Mouse (Mus musculus) MEL (cell line): Measurements from ENCODE around the gene Frem1. TPM values are rescaled to one million over a fixed set of nuclear protein-coding genes. Genes with fewer than 3 reads are reported as not detected.

Experiments used
- DNase-seq: peaks from one replicate; pipeline ENCODE4 v3.0.0; 2011; ENCODE audit warnings: low read depth, low spot score
- H3K27ac ChIP-seq: 2 replicates; pipeline ENCODE4 v1.5.1; 2012; ENCODE audit warnings: low read depth, mild to moderate bottlenecking, control low read depth, low read length, moderate library complexity; ENCODE audit not compliant: control insufficient read depth
- H3K27me3 ChIP-seq, 2 experiments: fragments of 150-350 bp in 1 of 2; sonication (generic) in 1 of 2; 2 replicates each; pipeline ENCODE4 v1.6.1; 2012; ENCODE audit warnings: low read length in 2 of 2, mild to moderate bottlenecking in 2 of 2, improper control_type of control experiment in 1 of 2, moderate library complexity in 1 of 2; ENCODE audit not compliant: insufficient read depth in 2 of 2, control insufficient read depth in 1 of 2
- H3K36me3 ChIP-seq, 2 experiments: 2 replicates each; pipeline ENCODE4 v1.6.1; 2012 to 2014; ENCODE audit warnings: low read length in 2 of 2, improper control_type of control experiment in 1 of 2, inconsistent platforms in 1 of 2, mild to moderate bottlenecking in 1 of 2; ENCODE audit not compliant: insufficient read depth in 2 of 2, control insufficient read depth in 1 of 2
- H3K4me1 ChIP-seq, 2 experiments: fragments of 150-350 bp in 1 of 2; sonication (generic) in 1 of 2; 2 replicates each; pipeline ENCODE4 v1.6.1; 2012; ENCODE audit warnings: low read length in 2 of 2, improper control_type of control experiment in 1 of 2, mild to moderate bottlenecking in 1 of 2; ENCODE audit not compliant: insufficient read depth in 2 of 2, control insufficient read depth in 1 of 2
- H3K4me3 ChIP-seq, 2 experiments: fragments of 150-350 bp in 1 of 2; sonication (generic) in 1 of 2; 2 replicates each; pipeline ENCODE4 v1.5.1; 2012; ENCODE audit warnings: low read depth in 2 of 2, low read length in 2 of 2, mild to moderate bottlenecking in 2 of 2, moderate library complexity in 2 of 2, control low read depth in 1 of 2, improper control_type of control experiment in 1 of 2; ENCODE audit not compliant: control insufficient read depth in 1 of 2, insufficient read depth in 1 of 2
- H3K79me2 ChIP-seq: 2 replicates; pipeline ENCODE4 v1.6.1; 2012; ENCODE audit warnings: mild to moderate bottlenecking, low read length, moderate library complexity; ENCODE audit not compliant: control insufficient read depth, poor library complexity, insufficient read depth
- H3K9ac ChIP-seq: 2 replicates; pipeline ENCODE4 v1.6.1; 2012; ENCODE audit warnings: low read depth, mild to moderate bottlenecking, control low read depth, low read length, moderate library complexity; ENCODE audit not compliant: control insufficient read depth, poor library complexity, severe bottlenecking
- H3K9me3 ChIP-seq: fragments of 150-350 bp; sonication (generic); replicated peaks from 2 replicates; pipeline ENCODE4 v1.6.1; 2012; ENCODE audit warnings: mild to moderate bottlenecking, low read length, improper control_type of control experiment, moderate library complexity; ENCODE audit not compliant: insufficient read depth
- BHLHE40 ChIP-seq: IDR thresholded peaks from 2 replicates; pipeline ENCODE4 v1.6.1; 2012; ENCODE audit warnings: low read depth, mild to moderate bottlenecking, inconsistent platforms, low read length, improper control_type of control experiment, borderline replicate concordance
- CHD1 ChIP-seq: IDR thresholded peaks from 2 replicates; pipeline ENCODE4 v1.6.1; 2012; ENCODE audit warnings: low read depth, mild to moderate bottlenecking, inconsistent platforms, low read length, improper control_type of control experiment
- CHD2 ChIP-seq: IDR thresholded peaks from 2 replicates; pipeline ENCODE4 v1.6.1; 2011; ENCODE audit warnings: low read length, improper control_type of control experiment
- EP300 ChIP-seq, 2 experiments: IDR thresholded peaks; 2 replicates each; pipeline ENCODE4 v1.6.1; 2011; ENCODE audit warnings: improper control_type of control experiment in 2 of 2, low read length in 2 of 2, low read depth in 1 of 2, mild to moderate bottlenecking in 1 of 2
- ETS1 ChIP-seq: IDR thresholded peaks from 2 replicates; pipeline ENCODE4 v1.6.1; 2012; ENCODE audit warnings: low read depth, mild to moderate bottlenecking, inconsistent platforms, low read length, improper control_type of control experiment, moderate library complexity
- GATA1 ChIP-seq: IDR thresholded peaks from 2 replicates; pipeline ENCODE4 v1.6.1; 2011; ENCODE audit warnings: low read depth, low read length, improper control_type of control experiment
- HCFC1 ChIP-seq: IDR thresholded peaks from 2 replicates; pipeline ENCODE4 v1.6.1; 2012; ENCODE audit warnings: low read depth, mild to moderate bottlenecking, inconsistent platforms, low read length, improper control_type of control experiment, moderate library complexity
- KAT2A ChIP-seq: conservative IDR thresholded peaks from 2 replicates; pipeline ENCODE4 v1.6.1; 2012; ENCODE audit warnings: low read depth, low read length, improper control_type of control experiment, inconsistent platforms
- MAFK ChIP-seq: IDR thresholded peaks from 2 replicates; pipeline ENCODE4 v1.6.1; 2011; ENCODE audit warnings: low read depth, mild to moderate bottlenecking, low read length, improper control_type of control experiment, borderline replicate concordance
- MAX ChIP-seq: IDR thresholded peaks from 2 replicates; pipeline ENCODE4 v1.6.1; 2011; ENCODE audit warnings: low read length, improper control_type of control experiment
- MAZ ChIP-seq: IDR thresholded peaks from 2 replicates; pipeline ENCODE4 v1.6.1; 2012; ENCODE audit warnings: low read depth, mild to moderate bottlenecking, inconsistent platforms, low read length, improper control_type of control experiment
- MEF2A ChIP-seq: IDR thresholded peaks from 2 replicates; pipeline ENCODE4 v1.6.1; 2014; ENCODE audit warnings: low read depth, mild to moderate bottlenecking, inconsistent platforms, low read length, improper control_type of control experiment; ENCODE audit not compliant: poor library complexity, insufficient replicate concordance, severe bottlenecking; ENCODE audit errors: extremely low read depth
- MXI1 ChIP-seq: IDR thresholded peaks from 2 replicates; pipeline ENCODE4 v1.6.1; 2011; ENCODE audit warnings: mild to moderate bottlenecking, low read depth, low read length, improper control_type of control experiment
- MYB ChIP-seq: IDR thresholded peaks from 2 replicates; pipeline ENCODE4 v1.6.1; 2011; ENCODE audit warnings: mild to moderate bottlenecking, low read depth, low read length, improper control_type of control experiment
- MYC ChIP-seq: IDR thresholded peaks from 2 replicates; pipeline ENCODE4 v1.6.1; 2011; ENCODE audit warnings: low read depth, mild to moderate bottlenecking, low read length, improper control_type of control experiment, moderate library complexity
- POLR2AphosphoS2 ChIP-seq: IDR thresholded peaks from 2 replicates; pipeline ENCODE4 v1.6.1; 2011; ENCODE audit warnings: low read length, improper control_type of control experiment
- POLR2AphosphoS5 ChIP-seq: IDR thresholded peaks from 2 replicates; pipeline ENCODE4 v1.6.1; 2012; ENCODE audit warnings: low read depth, borderline replicate concordance, mild to moderate bottlenecking, inconsistent platforms, low read length, moderate library complexity, mixed read lengths
- RAD21 ChIP-seq: IDR thresholded peaks from 2 replicates; pipeline ENCODE4 v1.6.1; 2011; ENCODE audit warnings: mild to moderate bottlenecking, low read depth, low read length, improper control_type of control experiment
- TAL1 ChIP-seq: IDR thresholded peaks from 2 replicates; pipeline ENCODE4 v1.6.1; 2012; ENCODE audit warnings: mild to moderate bottlenecking, inconsistent platforms, low read length, moderate library complexity, mixed read lengths
- TBP ChIP-seq: IDR thresholded peaks from 2 replicates; pipeline ENCODE4 v1.8.0; 2011; ENCODE audit warnings: low read depth, low read length, improper control_type of control experiment
- TCF12 ChIP-seq: IDR thresholded peaks from 2 replicates; pipeline ENCODE4 v1.6.1; 2014; ENCODE audit warnings: low read depth, mild to moderate bottlenecking, inconsistent platforms, low read length, improper control_type of control experiment, moderate library complexity
- ZC3H11A ChIP-seq: IDR thresholded peaks from 2 replicates; pipeline ENCODE4 v1.6.1; 2012; ENCODE audit warnings: low read depth, mild to moderate bottlenecking, inconsistent platforms, low read length, improper control_type of control experiment
- ZKSCAN1 ChIP-seq: IDR thresholded peaks from 2 replicates; pipeline ENCODE4 v1.6.1; 2012; ENCODE audit warnings: low read depth, mild to moderate bottlenecking, inconsistent platforms, low read length, improper control_type of control experiment, moderate library complexity
- polyA plus RNA-seq, 2 experiments: library from polyadenylated mRNA; stranded (reverse) in 1 of 2; unstranded in 1 of 2; fragments of >175 nt in 1 of 2; fragments of >200 nt in 1 of 2; gene quantifications; 2 replicates each; pipeline versions ENCODE4 v1.2.1 to v1.2.4; 2012; ENCODE audit warnings: low replicate concordance in 2 of 2, low read depth in 1 of 2; ENCODE audit not compliant: insufficient read length in 2 of 2, insufficient read depth in 1 of 2, missing spikeins in 1 of 2
- total RNA-seq: library from RNA; depleted of rRNA; stranded (reverse); fragments of 300-350 nt; gene quantifications from 2 replicates; pipeline ENCODE4 v1.2.3, GENCODE M21; 2012

Gene Frem1
- total and polyA plus RNA-seq, 3 experiments, result not detected

DNA sequence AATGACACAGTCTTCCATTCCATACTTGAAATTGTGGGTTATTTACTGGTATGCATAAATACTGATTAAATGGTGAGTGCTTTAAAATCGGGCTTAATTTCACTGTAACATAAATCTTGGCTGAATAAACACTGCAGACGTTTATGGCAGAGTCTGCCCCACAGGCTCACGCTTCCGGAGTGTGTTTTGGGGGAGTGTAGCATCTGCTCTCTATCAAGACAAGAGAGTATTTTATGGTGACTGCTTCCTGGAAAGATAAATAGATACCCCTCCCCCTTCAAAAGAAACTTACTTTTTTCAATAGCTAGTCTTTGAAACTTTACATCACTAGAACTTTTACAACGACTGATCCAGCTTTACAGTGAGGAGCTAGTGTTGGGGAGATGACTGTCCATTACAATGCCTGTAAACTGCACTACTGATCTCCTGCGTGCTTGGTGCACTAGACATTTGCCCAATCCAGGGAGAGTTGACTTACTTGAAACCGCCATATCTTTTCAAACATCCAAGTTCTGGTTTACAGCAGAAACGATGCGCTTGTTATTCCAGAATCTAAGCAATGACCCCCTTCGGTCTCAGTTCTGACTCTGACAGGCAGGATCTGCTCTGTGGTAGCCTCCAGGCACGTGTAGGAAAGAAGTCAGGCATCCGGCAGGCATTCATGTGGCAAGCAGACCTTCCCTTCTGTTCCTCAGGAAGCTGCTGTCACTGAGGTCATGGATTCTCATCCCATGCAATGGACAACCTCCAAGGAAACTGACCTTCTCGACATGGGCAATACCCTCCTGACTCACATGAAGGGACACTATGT is 28.4 kb upstream of the Frem1 start:
- Histone ChIP-seq H3K4me3 (no peak overlapping the region), H3K79me2 (no peaks in the 10 kb centered on the region), H3K4me1 (no peaks in the 10 kb centered on the region), H3K27ac (no peak overlapping the region), H3K9me3 (no peaks in the 10 kb centered on the region), H3K27me3 (no peaks in the 10 kb centered on the region), H3K36me3 (no peaks in the 10 kb centered on the region), H3K9ac (no peak overlapping the region)
- TF ChIP-seq MYB (no peak), POLR2AphosphoS2 (no peak), CHD1 (no peak), KAT2A (no peak), MAZ (no peak), HCFC1 (no peak), ZKSCAN1 (no peak), TCF12 (no peak), TAL1 (no peak), GATA1 (no peak), MAX (no peak), CHD2 (no peak), MXI1 (no peak), POLR2AphosphoS5 (no peak), MYC (no peak), MEF2A (no peak)
- DNase-seq, result no peak

DNA sequence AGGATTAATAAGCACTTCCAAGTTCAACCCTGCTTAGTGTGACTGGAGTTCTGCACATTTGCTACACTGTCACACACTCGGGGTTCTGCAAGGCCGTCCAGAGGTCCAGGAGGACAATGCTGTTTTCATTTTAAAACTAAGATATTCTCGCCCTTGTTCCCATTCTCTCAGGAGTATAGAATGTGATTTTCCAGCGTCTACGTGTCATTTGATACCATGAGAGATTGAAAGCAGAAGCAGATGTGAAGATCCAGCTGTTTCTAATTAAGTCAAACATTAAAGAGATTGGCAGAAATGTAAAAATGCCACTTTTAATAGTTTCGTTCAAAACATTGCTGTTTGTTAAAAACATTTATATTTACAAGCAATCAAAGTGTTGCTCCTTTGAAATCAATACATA is 12.1 kb upstream of the Frem1 start:
- no peak for DNase-seq
- Histone ChIP-seq H3K27ac (no peak overlapping the region), H3K4me3 (no peak overlapping the region), H3K27me3 (no peaks in the 10 kb centered on the region), H3K9me3 (no peaks in the 10 kb centered on the region), H3K79me2 (no peaks in the 10 kb centered on the region), H3K9ac (no peak overlapping the region), H3K4me1 (no peaks in the 10 kb centered on the region), H3K36me3 (no peaks in the 10 kb centered on the region)
- TF ChIP-seq POLR2AphosphoS2, result no peak
- no peak for TF ChIP-seq RAD21
- no peak for TF ChIP-seq ZC3H11A
- no peak for TF ChIP-seq BHLHE40
- TF ChIP-seq ETS1, result no peak
- no peak for TF ChIP-seq EP300 (IDR thresholded peaks at IDR 0.05; ENCODE audit: low read depth in 1 of 2, low read length in 2 of 2)
- no peak for TF ChIP-seq MAFK
- no peak for TF ChIP-seq MYC
- no peak for TF ChIP-seq TBP
- TF ChIP-seq MEF2A, result no peak
- no peak for TF ChIP-seq MAX
- TF ChIP-seq MXI1, result no peak
